Mouse (Mus musculus) G1E-ER4 (cell line): Measurements from ENCODE around the gene Osmr. TPM values are rescaled to one million over a fixed set of nuclear protein-coding genes. Genes with fewer than 3 reads are reported as not detected.

ENCODE experiments used
- GATA1 ChIP-seq: IDR thresholded peaks from one replicate; pipeline ENCODE4 v1.8.0; 2012; ENCODE audit warnings: low read length, inconsistent platforms
- polyA plus RNA-seq: library from polyadenylated mRNA; stranded (reverse); fragments of >175 nt; gene quantifications from 2 replicates; pipeline ENCODE4 v1.2.3, GENCODE M21; 2012

Gene Osmr
- not detected in 2 replicates for polyA plus RNA-seq

- TF ChIP-seq GATA1 = no peak
Measured at GRCm38 (mm10) chr15:6874601-6875019, at the start of gene Osmr. Gene Osmr, minus strand, starts transcription at chr15:6874969.

GRCm38 (mm10) chr15:6919406-6919805 is 44.6 kb upstream of the Osmr start:
- no peak for TF ChIP-seq GATA1

GRCm38 (mm10) chr15:6914163-6914562 is 39.4 kb upstream of the Osmr start:
- no peak for TF ChIP-seq GATA1

GRCm38 (mm10) chr15:6909669-6910068 is 34.9 kb upstream of the Osmr start:
- TF ChIP-seq GATA1 = no peak

GRCm38 (mm10) chr15:6909084-6909483 is 34.3 kb upstream of the Osmr start:
- TF ChIP-seq GATA1 = no peak

GRCm38 (mm10) chr15:6908601-6909000 is 33.8 kb upstream of the Osmr start:
- TF ChIP-seq GATA1 = no peak

- no peak for TF ChIP-seq GATA1
Measured at GRCm38 (mm10) chr15:6906260-6907047, 31.7 kb upstream of the Osmr start.

GRCm38 (mm10) chr15:6905726-6906125 is 31.0 kb upstream of the Osmr start:
- no peak for TF ChIP-seq GATA1

- no peak for TF ChIP-seq GATA1
Measured at GRCm38 (mm10) chr15:6903286-6903975, 28.7 kb upstream of the Osmr start.

- TF ChIP-seq GATA1 = no peak
Measured at GRCm38 (mm10) chr15:6901982-6902639, 27.3 kb upstream of the Osmr start.

- no peak for TF ChIP-seq GATA1
Measured at GRCm38 (mm10) chr15:6901236-6901635, 26.5 kb upstream of the Osmr start.

GRCm38 (mm10) chr15:6884260-6884659 is 9.5 kb upstream of the Osmr start:
- TF ChIP-seq GATA1 = no peak

- TF ChIP-seq GATA1 = no peak
Measured at GRCm38 (mm10) chr15:6883816-6884215, 9.0 kb upstream of the Osmr start.

GRCm38 (mm10) chr15:6883091-6883490 is 8.3 kb upstream of the Osmr start:
- TF ChIP-seq GATA1 = no peak

- no peak for TF ChIP-seq GATA1
Measured at GRCm38 (mm10) chr15:6882180-6882579, 7.4 kb upstream of the Osmr start.

GRCm38 (mm10) chr15:6881211-6881610 is 6.4 kb upstream of the Osmr start:
- TF ChIP-seq GATA1 = no peak
